Mouse (Mus musculus) hindbrain, embryonic 11.5 days (tissue): ENCODE data around the gene Dlec1. TPM values are rescaled to one million over a fixed set of nuclear protein-coding genes. Genes with fewer than 3 reads are reported as not detected.
A peak's percentile ranks its signal among the peaks of the same experiment; 100 is the strongest.

Source experiments
- ATAC-seq: fragments of 200-750 bp; cut with Nextera tagmentation; 2 replicates; pipeline ENCODE4 v1.8.0; 2017; ENCODE audit warnings: mild to moderate bottlenecking, moderate TSS enrichment, moderate library complexity; ENCODE audit not compliant: low FRiP score
- DNase-seq: peaks from one replicate; pipeline ENCODE4 v3.0.0-alpha.2; 2015; ENCODE audit warnings: low spot score
- H3K27ac ChIP-seq: fragments of 300-500 bp; sonication (generic); 2 replicates; pipeline ENCODE4 v1.5.1; 2014; ENCODE audit warnings: mild to moderate bottlenecking, low read depth, low read length
- H3K27me3 ChIP-seq: fragments of 300-500 bp; sonication (generic); 2 replicates; pipeline ENCODE4 v1.6.1; 2014; ENCODE audit warnings: mild to moderate bottlenecking, low read length, moderate library complexity, mixed read lengths; ENCODE audit not compliant: control insufficient read depth, insufficient read depth
- H3K36me3 ChIP-seq: fragments of 300-500 bp; sonication (generic); 2 replicates; pipeline ENCODE4 v1.6.1; 2014; ENCODE audit warnings: mild to moderate bottlenecking, low read length, moderate library complexity, mixed read lengths; ENCODE audit not compliant: control insufficient read depth, insufficient read depth
- H3K4me1 ChIP-seq: fragments of 300-500 bp; sonication (generic); replicated peaks from 2 replicates; pipeline ENCODE4 v1.6.1; 2014; ENCODE audit warnings: low read length, mixed read lengths; ENCODE audit not compliant: control insufficient read depth, insufficient read depth
- H3K4me2 ChIP-seq: fragments of 300-500 bp; sonication (generic); replicated peaks from 2 replicates; pipeline ENCODE4 v1.6.1; 2014; ENCODE audit warnings: mild to moderate bottlenecking, low read depth, low read length
- H3K4me3 ChIP-seq: fragments of 300-500 bp; sonication (generic); 2 replicates; pipeline ENCODE4 v1.5.1; 2014; ENCODE audit warnings: low read depth, low read length
- H3K9ac ChIP-seq: fragments of 300-500 bp; sonication (generic); 2 replicates; pipeline ENCODE4 v1.6.1; 2014; ENCODE audit warnings: low read depth, low read length
- H3K9me3 ChIP-seq: fragments of 300-500 bp; sonication (generic); 2 replicates; pipeline ENCODE4 v1.6.1; 2016; ENCODE audit warnings: low read length; ENCODE audit not compliant: control insufficient read depth
- WGBS: fragments of 180-500 bp; shearing (Covaris S2); extraction: QIAGEN DNeasy Blood & Tissue Kit; methylation state at CpG from one replicate; pipeline ENCODE4 v1.1.7; 2014; 5-methylcytosine and 5-hydroxymethylcytosine counted together
- polyA plus RNA-seq: library from polyadenylated mRNA; unstranded; fragments of >200 nt; fragmentation: Nextera tagmentation; extraction: Ambion mirVana; gene quantifications from 2 replicates; pipeline ENCODE4 v1.2.1, GENCODE M21; 2014

Dlec1 gene
- polyA plus RNA-seq, 1 experiment from 2014 or later = 1.4 TPM

GRCm38 (mm10) chr9:119083966-119084365, 18.3 kb upstream of the Dlec1 start:
- DNase-seq (no peak), ATAC-seq (no peak)
- Histone ChIP-seq H3K27me3 (no peaks in the 10 kb centered on the region; the same call in 1 of the 2 replicates), H3K4me1 (0 out of 2 replicates have a peak, but pooled peaks cover 8% of the 10 kb centered on the region), H3K36me3 (no peaks in the 10 kb centered on the region), H3K9ac (no peak overlapping the region), H3K9me3 (no peaks in the 10 kb centered on the region), H3K4me3 (no peak overlapping the region), H3K27ac (no peak overlapping the region), H3K4me2 (no peak overlapping the region)
- 87% methylated on average over 10 of the region's 10 CpGs for WGBS

GRCm38 (mm10) chr9:119086451-119086850, 15.8 kb upstream of the Dlec1 start:
- Histone ChIP-seq H3K9ac (no peak overlapping the region), H3K27ac (peak overlapping the region; percentile 9; the same call in 1 of the 2 replicates)

GRCm38 (mm10) chr9:119087309-119087708, 15.0 kb upstream of the Dlec1 start:
- H3K9me3 ChIP-seq = no peaks in the 10 kb centered on the region
- DNase-seq (no peak), ATAC-seq (no peak)
- H3K4me2 ChIP-seq = no peak overlapping the region
- H3K36me3 ChIP-seq = no peaks in the 10 kb centered on the region
- H3K4me3 ChIP-seq = no peak overlapping the region
- no peak overlapping the region for H3K9ac ChIP-seq
- H3K27me3 ChIP-seq = peaks cover 7% of the 10 kb centered on the region
- H3K27ac ChIP-seq = no peak overlapping the region
- peaks cover 13% of the 10 kb centered on the region for H3K4me1 ChIP-seq
- 90% methylated on average over 5 of the region's 5 CpGs for WGBS

More at GRCm38 (mm10) chr9:119086451-119086850, 15.8 kb upstream of the Dlec1 start:
- Histone ChIP-seq H3K36me3 (no peaks in the 10 kb centered on the region), H3K9me3 (no peaks in the 10 kb centered on the region), H3K27me3 (no peaks in the 10 kb centered on the region; the same call in 1 of the 2 replicates), H3K4me1 (peaks cover 9% of the 10 kb centered on the region; the same call in 1 of the 2 replicates), H3K4me3 (no peak overlapping the region), H3K4me2 (no peak overlapping the region)
- 62% methylated on average over 1 of the region's 1 CpGs for WGBS
- ATAC-seq (no peak), DNase-seq (no peak)

GRCm38 (mm10) chr9:119088148-119088801, 14.0 kb upstream of the Dlec1 start:
- WGBS = 1% methylated on average over 24 of the region's 24 CpGs
- peak overlapping the region; percentile 17; the same call in 1 of the 2 replicates for H3K4me3 ChIP-seq
- peak overlapping the region; percentile 35 for H3K4me2 ChIP-seq
- DNase-seq (peak; percentile 87), ATAC-seq (peak; percentile 67)
- no peak overlapping the region for H3K27ac ChIP-seq
- H3K27me3 ChIP-seq = peaks cover 12% of the 10 kb centered on the region
- no peaks in the 10 kb centered on the region for H3K36me3 ChIP-seq
- H3K9me3 ChIP-seq = no peaks in the 10 kb centered on the region
- H3K4me1 ChIP-seq = peaks cover 13% of the 10 kb centered on the region
- H3K9ac ChIP-seq = no peak overlapping the region

- no peaks in the 10 kb centered on the region for H3K36me3 ChIP-seq
- ATAC-seq (no peak), DNase-seq (no peak)
- peaks cover 12% of the 10 kb centered on the region for H3K27me3 ChIP-seq
- no peak overlapping the region for H3K9ac ChIP-seq
- no peak overlapping the region for H3K4me3 ChIP-seq
- 46% methylated on average over 7 of the region's 7 CpGs for WGBS
- no peak overlapping the region for H3K4me2 ChIP-seq
- H3K27ac ChIP-seq = no peak overlapping the region
- H3K9me3 ChIP-seq = no peaks in the 10 kb centered on the region
- H3K4me1 ChIP-seq = peaks cover 13% of the 10 kb centered on the region
Observed at GRCm38 (mm10) chr9:119089437-119089836, 12.8 kb upstream of the Dlec1 start.

- 94% methylated on average over 5 of the region's 5 CpGs for WGBS
- Histone ChIP-seq H3K36me3 (no peaks in the 10 kb centered on the region), H3K4me2 (no peak overlapping the region), H3K4me3 (no peak overlapping the region), H3K9me3 (no peaks in the 10 kb centered on the region), H3K27me3 (peaks cover 12% of the 10 kb centered on the region), H3K27ac (no peak overlapping the region), H3K9ac (no peak overlapping the region), H3K4me1 (peaks cover 13% of the 10 kb centered on the region)
- DNase-seq (no peak), ATAC-seq (no peak)
Observed at GRCm38 (mm10) chr9:119090462-119090861, 11.8 kb upstream of the Dlec1 start.

- no peak for ATAC-seq
- Histone ChIP-seq H3K4me1 (peaks cover 8% of the 10 kb centered on the region), H3K27ac (no peak overlapping the region), H3K4me3 (peak overlapping the region; percentile 58; the same call in 1 of the 2 replicates), H3K36me3 (no peaks in the 10 kb centered on the region), H3K9me3 (no peaks in the 10 kb centered on the region), H3K9ac (no peak overlapping the region), H3K4me2 (peak overlapping the region; percentile 79), H3K27me3 (peaks cover 12% of the 10 kb centered on the region)
- DNase-seq = no peak
- 57% methylated on average over 12 of the region's 12 CpGs for WGBS
Observed at GRCm38 (mm10) chr9:119091581-119092310, 10.5 kb upstream of the Dlec1 start.

GRCm38 (mm10) chr9:119092473-119093418, 9.5 kb upstream of the Dlec1 start:
- peak overlapping the region; percentile 58 for H3K4me3 ChIP-seq
- ATAC-seq (no peak), DNase-seq (peak; percentile 55)
- H3K27me3 ChIP-seq = peaks cover 12% of the 10 kb centered on the region
- H3K4me1 ChIP-seq = peaks cover 8% of the 10 kb centered on the region
- H3K27ac ChIP-seq = no peak overlapping the region
- no peaks in the 10 kb centered on the region for H3K9me3 ChIP-seq
- peak overlapping the region; percentile 62 for H3K9ac ChIP-seq
- no peaks in the 10 kb centered on the region for H3K36me3 ChIP-seq
- H3K4me2 ChIP-seq = peak overlapping the region; percentile 79
- WGBS = 3% methylated on average over 45 of the region's 45 CpGs
